Mouse (Mus musculus): Measurements from ENCODE around the gene Rgs12. TPM values are rescaled to one million over a fixed set of nuclear protein-coding genes. Genes with fewer than 3 reads are reported as not detected.

The Rgs12 gene
- polyA plus RNA-seq, 1 experiment from 2014 or later, result 54.9 TPM

- Histone ChIP-seq H3K9me3 (no peaks in the 10 kb centered on the region), H3K27me3 (no peaks in the 10 kb centered on the region), H3K27ac (peak overlapping the region; percentile 61), H3K4me3 (no peak overlapping the region), H3K4me2 (no peak overlapping the region), H3K36me3 (no peaks in the 10 kb centered on the region), H3K9ac (no peak overlapping the region), H3K4me1 (replicated peaks) (peaks cover 23% of the 10 kb centered on the region)
- ATAC-seq (ENCODE audit: low FRiP score), result peak; percentile 68; the same call in 1 of the 2 replicates
- WGBS, result 15% methylated on average over 10 of the region's 10 CpGs
Measured at GRCm38 (mm10) chr5:34941710-34942470, 7.4 kb upstream of the Rgs12 start.

- Histone ChIP-seq H3K4me3 (no peak overlapping the region), H3K4me2 (no peak overlapping the region), H3K4me1 (replicated peaks) (peaks cover 22% of the 10 kb centered on the region), H3K27me3 (no peaks in the 10 kb centered on the region), H3K27ac (no peak overlapping the region), H3K9me3 (no peaks in the 10 kb centered on the region), H3K9ac (no peak overlapping the region), H3K36me3 (no peaks in the 10 kb centered on the region)
- no peak for ATAC-seq (ENCODE audit: low FRiP score)
- WGBS, result 89% methylated on average over 3 of the region's 3 CpGs
Measured at GRCm38 (mm10) chr5:34943428-34943827, 5.8 kb upstream of the Rgs12 start.

GRCm38 (mm10) chr5:34949769-34950211 lies 545 bp downstream of the Rgs12 start:
- peak overlapping the region; percentile 99 for H3K9ac ChIP-seq
- peak overlapping the region; percentile 82 for H3K4me2 ChIP-seq
- peak overlapping the region; percentile 82 for H3K4me3 ChIP-seq
- WGBS, result under 1% methylated on average over 12 of the region's 12 CpGs
- ATAC-seq (ENCODE audit: low FRiP score), result peak; percentile 58
- H3K4me1 ChIP-seq (replicated peaks), result peaks cover 39% of the 10 kb centered on the region
- no peaks in the 10 kb centered on the region for H3K9me3 ChIP-seq
- H3K36me3 ChIP-seq, result 0 out of 2 replicates have a peak, but pooled peaks cover 11% of the 10 kb centered on the region
- H3K27ac ChIP-seq, result peak overlapping the region; percentile 96
- no peaks in the 10 kb centered on the region for H3K27me3 ChIP-seq

GRCm38 (mm10) chr5:34950486-34951160 lies 1.4 kb downstream of the Rgs12 start:
- Histone ChIP-seq H3K4me2 (peak overlapping the region; percentile 82), H3K9me3 (no peaks in the 10 kb centered on the region), H3K27me3 (no peaks in the 10 kb centered on the region), H3K4me3 (peak overlapping the region; percentile 82), H3K27ac (peak overlapping the region; percentile 96), H3K9ac (peak overlapping the region; percentile 99), H3K4me1 (replicated peaks) (peaks cover 43% of the 10 kb centered on the region), H3K36me3 (0 out of 2 replicates have a peak, but pooled peaks cover 11% of the 10 kb centered on the region)
- WGBS, result 55% methylated on average over 6 of the region's 6 CpGs
- no peak for ATAC-seq (ENCODE audit: low FRiP score)

- Histone ChIP-seq H3K4me1 (replicated peaks) (peaks cover 48% of the 10 kb centered on the region), H3K9ac (peak overlapping the region; percentile 99), H3K27me3 (no peaks in the 10 kb centered on the region), H3K4me2 (peak overlapping the region; percentile 82), H3K27ac (peak overlapping the region; percentile 96), H3K4me3 (peak overlapping the region; percentile 82), H3K36me3 (0 out of 2 replicates have a peak, but pooled peaks cover 11% of the 10 kb centered on the region), H3K9me3 (no peaks in the 10 kb centered on the region)
- 92% methylated on average over 8 of the region's 8 CpGs for whole genome bisulfite sequencing
- no peak for ATAC-seq (ENCODE audit: low FRiP score)
Measured at GRCm38 (mm10) chr5:34951161-34951834, 2.1 kb downstream of the Rgs12 start.

GRCm38 (mm10) chr5:34954508-34954907 lies 5.3 kb downstream of the Rgs12 start:
- no peaks in the 10 kb centered on the region for H3K9me3 ChIP-seq
- peak overlapping the region; percentile 2; the same call in 1 of the 2 replicates for H3K4me2 ChIP-seq
- WGBS, result 69% methylated on average over 6 of the region's 6 CpGs

GRCm38 (mm10) chr5:34955630-34956029 lies 6.4 kb downstream of the Rgs12 start:
- no peak overlapping the region for H3K9ac ChIP-seq
- H3K36me3 ChIP-seq, result 0 out of 2 replicates have a peak, but pooled peaks cover 11% of the 10 kb centered on the region
- H3K27me3 ChIP-seq, result no peaks in the 10 kb centered on the region
- 0 out of 2 replicates have a peak overlapping the region, but pooled peaks have one; percentile 9 for H3K27ac ChIP-seq
- no peak for ATAC-seq (ENCODE audit: low FRiP score)
- H3K4me2 ChIP-seq, result no peak overlapping the region
- no peaks in the 10 kb centered on the region for H3K9me3 ChIP-seq
- H3K4me1 ChIP-seq (replicated peaks), result peaks cover 78% of the 10 kb centered on the region
- 49% methylated on average over 5 of the region's 5 CpGs for WGBS
- H3K4me3 ChIP-seq, result no peak overlapping the region

More at GRCm38 (mm10) chr5:34954508-34954907, 5.3 kb downstream of the Rgs12 start:
- H3K27me3 ChIP-seq, result no peaks in the 10 kb centered on the region
- peaks cover 77% of the 10 kb centered on the region for H3K4me1 ChIP-seq (replicated peaks)
- 0 out of 2 replicates have a peak, but pooled peaks cover 11% of the 10 kb centered on the region for H3K36me3 ChIP-seq
- peak overlapping the region; percentile 9; the same call in 1 of the 2 replicates for H3K27ac ChIP-seq
- H3K4me3 ChIP-seq, result no peak overlapping the region
- H3K9ac ChIP-seq, result no peak overlapping the region
- ATAC-seq (ENCODE audit: low FRiP score), result no peak

- no peak for ATAC-seq (ENCODE audit: low FRiP score)
Measured at GRCm38 (mm10) chr5:34956151-34956550, 6.9 kb downstream of the Rgs12 start.

GRCm38 (mm10) chr5:34957015-34957414 lies 7.8 kb downstream of the Rgs12 start:
- H3K27ac ChIP-seq, result peak overlapping the region; percentile 64
- no peak overlapping the region for H3K9ac ChIP-seq
- no peak overlapping the region for H3K4me3 ChIP-seq
- H3K4me2 ChIP-seq, result 0 out of 2 replicates have a peak overlapping the region, but pooled peaks have one; percentile 1
- peaks cover 74% of the 10 kb centered on the region for H3K4me1 ChIP-seq (replicated peaks)
- H3K36me3 ChIP-seq, result 0 out of 2 replicates have a peak, but pooled peaks cover 8% of the 10 kb centered on the region
- 65% methylated on average over 2 of the region's 2 CpGs for WGBS
- H3K9me3 ChIP-seq, result no peaks in the 10 kb centered on the region
- ATAC-seq (ENCODE audit: low FRiP score), result peak; percentile 62; the same call in 1 of the 2 replicates
- no peaks in the 10 kb centered on the region for H3K27me3 ChIP-seq

More at GRCm38 (mm10) chr5:34956151-34956550, 6.9 kb downstream of the Rgs12 start:
- Histone ChIP-seq H3K4me2 (no peak overlapping the region), H3K27me3 (no peaks in the 10 kb centered on the region), H3K36me3 (0 out of 2 replicates have a peak, but pooled peaks cover 11% of the 10 kb centered on the region), H3K4me1 (replicated peaks) (peaks cover 75% of the 10 kb centered on the region), H3K9ac (no peak overlapping the region), H3K9me3 (no peaks in the 10 kb centered on the region), H3K27ac (peak overlapping the region; percentile 20; the same call in 1 of the 2 replicates), H3K4me3 (no peak overlapping the region)
- WGBS, result 78% methylated on average over 7 of the region's 7 CpGs

GRCm38 (mm10) chr5:34960021-34960420 lies 10.8 kb downstream of the Rgs12 start:
- Histone ChIP-seq H3K4me2 (no peak overlapping the region), H3K36me3 (peaks cover 6% of the 10 kb centered on the region), H3K4me3 (no peak overlapping the region), H3K27ac (no peak overlapping the region), H3K4me1 (replicated peaks) (peaks cover 68% of the 10 kb centered on the region), H3K9ac (peak overlapping the region; percentile 8; the same call in 1 of the 2 replicates), H3K27me3 (no peaks in the 10 kb centered on the region), H3K9me3 (no peaks in the 10 kb centered on the region)
- WGBS, result 75% methylated on average over 1 of the region's 1 CpGs
- no peak for ATAC-seq (ENCODE audit: low FRiP score)

- ATAC-seq (ENCODE audit: low FRiP score), result no peak
- Histone ChIP-seq H3K9me3 (no peaks in the 10 kb centered on the region), H3K4me1 (replicated peaks) (peaks cover 26% of the 10 kb centered on the region; the same call in 1 of the 2 replicates), H3K4me3 (no peak overlapping the region), H3K27ac (no peak overlapping the region), H3K27me3 (no peaks in the 10 kb centered on the region), H3K9ac (no peak overlapping the region), H3K36me3 (peaks cover 45% of the 10 kb centered on the region), H3K4me2 (no peak overlapping the region)
- WGBS, result 93% methylated on average over 12 of the region's 12 CpGs
Measured at GRCm38 (mm10) chr5:34965531-34965930, 16.3 kb downstream of the Rgs12 start.

Data from hindbrain, embryonic 13.5 days (tissue).